Mouse (Mus musculus): Measurements from ENCODE around the gene En1.

DNA sequence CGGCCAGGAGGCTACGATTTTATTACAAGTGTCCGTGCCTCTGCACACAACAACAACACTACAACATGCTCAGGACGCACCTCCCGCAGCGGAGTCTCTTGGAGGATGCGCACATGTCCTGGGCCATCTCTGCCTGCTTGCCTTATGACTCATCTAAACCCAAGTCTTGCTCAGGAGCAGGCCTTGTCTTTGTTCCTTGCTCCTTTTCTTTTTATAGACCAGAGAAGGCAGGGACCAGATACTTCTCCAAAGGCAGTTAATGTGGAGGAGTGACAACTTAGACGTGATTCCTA, 2.9 kb downstream of the En1 start:
- TF ChIP-seq EP300 (IDR thresholded peaks at IDR 0.05; ENCODE audit: low read depth) = no peak
- TF ChIP-seq CTCF (IDR thresholded peaks at IDR 0.05; ENCODE audit: low read depth) = no peak

All from heart, postnatal 0 days (tissue).